16 mouse cellular contexts compared by ENCODE assay signal in genomic region chr2:32242986-32243385, GRCm38 (mm10).
"Had no signal": no experiment of that assay in that cellular context is flagged by ENCODE, and none has a peak within 500 bp of the region (broad histone marks: within the 10 kb centered on the region; RNA-seq: fewer than 3 reads in every experiment).

No protein-coding gene starts in this region.

- H3K4me3 ChIP-seq: neural tube, embryonic 13.5 days; neural tube, embryonic 15.5 days; stomach, embryonic 15.5 days had no signal

- H3K27ac ChIP-seq: neural tube, embryonic 13.5 days; neural tube, embryonic 15.5 days; stomach, embryonic 15.5 days; stomach, postnatal 0 days had no signal

- H3K27me3 ChIP-seq: neural tube, embryonic 13.5 days; neural tube, embryonic 15.5 days; stomach, embryonic 15.5 days had no signal

- DNase-seq: retina, postnatal 1 day; right cerebral cortex, adult 18-20 months; right cerebral cortex, postnatal 14 days; right cerebral cortex, postnatal 25 days; right cerebral cortex, postnatal 4 days; spleen, adult 18-20 months; thymus, adult 18-20 months; thymus, adult 2 months; thymus, postnatal 14 days; thymus, postnatal 25 days; thymus, postnatal 36 days; thymus, postnatal 4 days had no signal

- H3K4me1 ChIP-seq: stomach, embryonic 15.5 days had no signal
